Mouse (Mus musculus) cerebellum, postnatal 10 days (tissue): Measurements from ENCODE around the gene Vmn2r98.
"Not testable (repeated sequence)": the region's sequence is repeated elsewhere in the genome, so short reads cannot be mapped to it uniquely, and the experiment has no call there.

ENCODE experiments used
- DNase-seq, 2 experiments: peaks; one replicate each; pipeline ENCODE4 v3.0.0; 2021; ENCODE audit warnings: mixed read lengths in 2 of 2

The Vmn2r98 gene

DNA sequence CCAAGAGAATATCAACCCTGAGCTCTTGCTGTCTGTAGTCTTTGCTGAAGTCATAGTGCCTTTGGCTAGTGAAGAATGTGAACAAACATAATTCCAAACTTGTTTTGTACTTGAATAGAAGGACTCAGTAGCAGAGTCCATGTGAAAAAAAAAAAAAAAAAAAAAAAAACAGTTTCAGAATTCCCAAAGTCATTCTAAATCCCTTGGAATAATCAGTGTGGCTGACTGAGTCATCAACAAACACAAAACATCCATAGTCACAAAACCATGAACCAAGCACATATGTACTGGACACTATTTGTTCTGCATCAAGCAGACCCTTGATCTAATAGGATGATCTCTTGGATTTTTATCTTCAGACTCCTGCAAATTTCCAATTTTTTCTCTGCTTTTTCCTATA, at the start of gene Vmn2r98:
Vmn2r98 (plus strand) TSS at position 301 of the 400 bp plus-strand sequence.
- DNase-seq = not testable (repeated sequence)

DNA sequence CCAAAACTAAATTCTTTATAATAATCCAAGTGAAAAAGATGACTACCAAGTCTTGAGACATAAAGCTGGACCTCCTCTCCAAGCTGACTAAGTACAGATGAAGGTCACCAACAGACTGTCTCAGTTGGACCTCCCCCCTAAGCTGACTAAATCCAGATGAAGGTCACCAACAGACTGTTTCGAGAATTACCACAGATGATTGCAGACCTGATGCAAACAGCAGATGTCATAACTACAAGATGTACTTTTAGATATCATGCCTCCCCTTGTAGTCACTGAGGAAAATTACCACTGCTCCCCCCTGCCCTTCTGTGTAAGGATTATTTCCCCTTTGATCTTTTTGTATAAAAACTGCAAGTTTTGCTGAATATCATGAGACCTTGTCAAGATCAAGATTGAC, 21.8 kb upstream of the Vmn2r98 start:
- DNase-seq = not testable (repeated sequence)

DNA sequence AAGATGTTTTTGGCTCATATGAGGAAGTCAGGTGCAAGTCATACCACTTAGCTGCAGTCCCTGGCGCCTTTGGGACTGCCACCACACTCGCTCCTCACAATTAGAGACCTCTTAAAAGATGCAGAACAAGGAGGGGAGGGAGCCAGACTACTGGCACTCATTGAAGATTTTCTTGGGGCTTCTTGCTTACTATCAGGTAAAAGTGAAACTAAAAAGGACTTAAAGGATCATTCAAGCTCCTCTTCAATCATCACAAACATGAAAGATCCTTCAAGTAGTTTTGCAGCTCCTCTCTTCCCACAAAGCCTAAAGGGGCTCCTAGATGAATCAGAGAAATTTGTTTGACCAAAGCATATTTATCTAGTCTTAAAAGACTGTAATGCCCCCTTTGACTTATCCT, 21.3 kb upstream of the Vmn2r98 start:
- no peak for DNase-seq

GRCm38 (mm10) chr17:19032721-19033120, 20.5 kb upstream of the Vmn2r98 start:
- DNase-seq = no peak
